Mouse (Mus musculus) heart, adult 11 months (tissue): Measurements from ENCODE around the gene Sv2b.
"Not testable (repeated sequence)": the region's sequence is repeated elsewhere in the genome, so short reads cannot be mapped to it uniquely, and the experiment has no call there.

Experiments used
- DNase-seq: peaks from one replicate; pipeline ENCODE4 v3.0.0; 2022

Gene Sv2b

GRCm38 (mm10) chr7:75207965-75208644 is 101.0 kb downstream of the Sv2b start:
- DNase-seq, result no peak

GRCm38 (mm10) chr7:75206671-75207070 is 102.4 kb downstream of the Sv2b start:
- no peak for DNase-seq

- no peak for DNase-seq
Measured at GRCm38 (mm10) chr7:75205386-75205785, 103.7 kb downstream of the Sv2b start.

GRCm38 (mm10) chr7:75194919-75195230 is 114.2 kb downstream of the Sv2b start:
- DNase-seq, result not testable (repeated sequence)

GRCm38 (mm10) chr7:75194158-75194918 is 114.7 kb downstream of the Sv2b start:
- DNase-seq, result no peak

GRCm38 (mm10) chr7:75190192-75190591 is 118.9 kb downstream of the Sv2b start:
- DNase-seq, result no peak

- no peak for DNase-seq
Measured at GRCm38 (mm10) chr7:75175042-75175441, 134.0 kb downstream of the Sv2b start.

- DNase-seq, result no peak
Measured at GRCm38 (mm10) chr7:75167481-75167880, 141.6 kb downstream of the Sv2b start.

- no peak for DNase-seq
Measured at GRCm38 (mm10) chr7:75147174-75147573, 161.9 kb downstream of the Sv2b start.

GRCm38 (mm10) chr7:75142800-75143199 is 166.3 kb downstream of the Sv2b start:
- DNase-seq, result peak; percentile 77

GRCm38 (mm10) chr7:75141919-75142700 is 167.0 kb downstream of the Sv2b start:
- DNase-seq, result peak; percentile 80

- DNase-seq, result no peak
Measured at GRCm38 (mm10) chr7:75139306-75139705, 169.8 kb downstream of the Sv2b start.

- DNase-seq, result peak; percentile 75
Measured at GRCm38 (mm10) chr7:75134710-75135617, 174.1 kb downstream of the Sv2b start.

- DNase-seq, result peak; percentile 35
Measured at GRCm38 (mm10) chr7:75128036-75128435, 181.0 kb downstream of the Sv2b start.

- DNase-seq, result peak; percentile 16
Measured at GRCm38 (mm10) chr7:75124067-75124466, 185.0 kb downstream of the Sv2b start.

GRCm38 (mm10) chr7:75118022-75118673 is 190.9 kb downstream of the Sv2b start:
- peak; percentile 93 for DNase-seq

- DNase-seq, result peak; percentile 71
Measured at GRCm38 (mm10) chr7:75110689-75111088, 198.4 kb downstream of the Sv2b start.

GRCm38 (mm10) chr7:75107441-75107840 is 201.6 kb downstream of the Sv2b start:
- DNase-seq, result no peak

GRCm38 (mm10) chr7:75103900-75104299 is 205.2 kb downstream of the Sv2b start:
- no peak for DNase-seq

GRCm38 (mm10) chr7:75102536-75103332 is 206.3 kb downstream of the Sv2b start:
- no peak for DNase-seq

GRCm38 (mm10) chr7:75085473-75085872 is 223.6 kb downstream of the Sv2b start:
- no peak for DNase-seq
